Mouse (Mus musculus) MEL (cell line): Measurements from ENCODE around the gene Fbxo6.

ENCODE experiments used
- CHD1 ChIP-seq: IDR thresholded peaks from 2 replicates; pipeline ENCODE4 v1.6.1; 2012; ENCODE audit warnings: low read depth, mild to moderate bottlenecking, inconsistent platforms, low read length, improper control_type of control experiment
- POLR2A ChIP-seq, 2 experiments: IDR thresholded peaks; 2 replicates each; pipeline ENCODE4 v1.6.1; 2011 to 2012; ENCODE audit warnings: low read length in 2 of 2, mild to moderate bottlenecking in 2 of 2, control low read depth in 1 of 2, improper control_type of control experiment in 1 of 2, low read depth in 1 of 2, moderate library complexity in 1 of 2; ENCODE audit not compliant: control insufficient read depth in 1 of 2, insufficient read depth in 1 of 2, poor library complexity in 1 of 2

DNA sequence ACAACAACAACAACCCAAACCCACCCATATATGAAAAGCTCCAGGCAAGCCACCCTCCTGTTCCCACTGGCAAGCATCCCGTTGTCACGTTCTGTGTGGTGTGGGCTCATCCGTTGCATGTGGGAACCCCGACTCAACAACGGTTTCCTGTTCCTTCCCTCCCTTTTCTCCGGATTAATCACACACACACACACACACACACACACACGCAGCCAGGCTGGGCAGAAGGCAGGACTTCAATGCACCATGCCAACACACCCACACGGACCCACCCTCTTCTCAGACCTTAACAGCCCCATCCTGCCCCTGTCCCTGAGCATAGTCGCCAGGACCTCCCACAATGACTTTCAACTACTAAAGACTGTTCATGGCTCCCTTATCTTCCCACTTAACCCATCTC lies 31.4 kb downstream of the Fbxo6 start:
- no peak for TF ChIP-seq POLR2A (IDR thresholded peaks at IDR 0.05; ENCODE audit: control insufficient read depth in 1 of 2, insufficient read depth in 1 of 2, low read depth in 1 of 2, low read length in 2 of 2, poor library complexity in 1 of 2)
- TF ChIP-seq CHD1, result no peak
